Mouse (Mus musculus): Measurements from ENCODE around the gene Xpnpep1.

DNA sequence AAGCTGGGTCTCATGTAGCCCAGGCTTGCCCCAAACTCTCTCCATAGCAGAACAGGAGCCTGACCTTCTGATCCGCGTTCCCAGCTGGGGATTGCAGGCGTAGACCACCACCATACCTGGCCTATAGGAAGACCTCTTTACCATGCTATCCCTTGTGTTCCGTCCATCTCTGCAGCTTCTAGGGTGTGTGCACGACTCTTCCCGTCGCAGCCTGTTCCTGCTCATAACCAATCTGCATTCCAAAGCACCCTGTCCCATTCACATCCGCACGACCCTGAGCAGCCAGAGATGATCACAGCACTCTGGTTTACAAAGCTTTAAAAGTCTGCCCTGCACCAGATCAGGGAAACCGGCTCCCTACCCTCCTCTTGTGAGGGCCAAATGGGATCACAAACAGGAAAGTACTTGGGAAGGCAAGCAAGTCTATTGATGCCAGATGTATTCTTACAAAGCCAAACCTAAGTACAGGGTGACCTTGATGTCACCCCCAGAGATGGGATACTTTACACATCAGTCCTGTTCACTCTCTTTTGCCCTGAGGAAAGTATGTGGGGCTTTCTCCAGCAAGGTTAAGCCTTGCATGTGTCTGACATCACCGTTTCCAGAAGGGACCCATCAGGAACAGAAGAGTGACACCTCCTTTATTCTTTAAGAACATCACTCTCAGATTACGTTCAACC is 24.4 kb upstream of the Xpnpep1 start:
- TF ChIP-seq CTCF (conservative IDR thresholded peaks at IDR 0.05; ENCODE audit: insufficient read depth, insufficient read length, low read depth, low read length) (no peak), POLR2A (IDR thresholded peaks at IDR 0.05; ENCODE audit: low read depth, low read length) (no peak)
